Mouse (Mus musculus) embryonic fibroblast, embryonic 13.5 days (primary cell): Measurements from ENCODE around the gene Itsn1.

Source experiments
- CTCF ChIP-seq: IDR thresholded peaks from 2 replicates; pipeline ENCODE4 v1.5.1; 2011; ENCODE audit warnings: mild to moderate bottlenecking, control low read depth, low read length, moderate library complexity, borderline replicate concordance; ENCODE audit not compliant: insufficient read depth
- POLR2A ChIP-seq: IDR thresholded peaks from 2 replicates; pipeline ENCODE4 v1.6.1; 2011; ENCODE audit warnings: low read depth, mild to moderate bottlenecking, control low read depth, low read length, moderate library complexity

GRCm38 (mm10) chr16:91909569-91910335, 180.7 kb downstream of the Itsn1 start:
- TF ChIP-seq CTCF: no peak
- no peak for TF ChIP-seq POLR2A
